Mouse (Mus musculus): ENCODE results near the gene Celf1. TPM values are rescaled to one million over a fixed set of nuclear protein-coding genes. Genes with fewer than 3 reads are reported as not detected.

Gene Celf1
- total and polyA plus RNA-seq, 3 experiments, result 46.2 to 212 (median 82.3) TPM

- no peak for TF ChIP-seq GABPA (IDR thresholded peaks at IDR 0.05; ENCODE audit: low read depth, low read length)
- Histone ChIP-seq H3K9ac (ENCODE audit: control insufficient read depth, low read depth, low read length, poor library complexity, severe bottlenecking) (no peak overlapping the region), H3K9me3 (replicated peaks; ENCODE audit: insufficient read depth, low read length) (no peaks in the 10 kb centered on the region), H3K79me2 (ENCODE audit: control insufficient read depth, insufficient read depth, low read length, poor library complexity) (peaks cover 47% of the 10 kb centered on the region), H3K27me3 (ENCODE audit: control insufficient read depth in 1 of 2, insufficient read depth in 2 of 2, low read length in 2 of 2) (no peaks in the 10 kb centered on the region), H3K27ac (ENCODE audit: control insufficient read depth, low read depth, low read length) (no peak overlapping the region), H3K36me3 (ENCODE audit: control insufficient read depth in 1 of 2, insufficient read depth in 2 of 2, low read length in 2 of 2) (peaks cover 0 to 23% of the 10 kb centered on the region in 2 experiments; a peak in 3 of 4 replicates), H3K4me3 (ENCODE audit: control insufficient read depth in 1 of 2, insufficient read depth in 1 of 2, low read depth in 2 of 2, low read length in 2 of 2) (no peak overlapping the region), H3K4me1 (ENCODE audit: control insufficient read depth in 1 of 2, insufficient read depth in 2 of 2, low read length in 2 of 2) (no peaks in the 10 kb centered on the region)
- DNase-seq (ENCODE audit: low read depth, low spot score), result no peak
These were observed 36.4 kb downstream of the Celf1 start for GRCm38 (mm10) chr2:90976590-90976989.

GRCm38 (mm10) chr2:90977291-90977690, 37.1 kb downstream of the Celf1 start:
- no peak overlapping the region for H3K27ac ChIP-seq (ENCODE audit: control insufficient read depth, low read depth, low read length)
- no peak overlapping the region for H3K4me3 ChIP-seq (ENCODE audit: control insufficient read depth in 1 of 2, insufficient read depth in 1 of 2, low read depth in 2 of 2, low read length in 2 of 2)
- TF ChIP-seq UBTF (IDR thresholded peaks at IDR 0.05; ENCODE audit: borderline replicate concordance, insufficient read depth, low read depth, low read length), result no peak
- TF ChIP-seq KAT2A (conservative IDR thresholded peaks at IDR 0.05; ENCODE audit: low read depth, low read length), result no peak
- TF ChIP-seq ZKSCAN1 (IDR thresholded peaks at IDR 0.05; ENCODE audit: low read depth, low read length), result no peak
- no peak for TF ChIP-seq MEF2A (IDR thresholded peaks at IDR 0.05; ENCODE audit: extremely low read depth, insufficient replicate concordance, low read depth, low read length, poor library complexity, severe bottlenecking)
- no peak for TF ChIP-seq GATA1 (IDR thresholded peaks at IDR 0.05; ENCODE audit: low read depth, low read length)
- no peak for TF ChIP-seq ELF1 (IDR thresholded peaks at IDR 0.05; ENCODE audit: low read depth, low read length)
- TF ChIP-seq TCF12 (IDR thresholded peaks at IDR 0.05; ENCODE audit: low read depth, low read length), result no peak
- no peak for TF ChIP-seq BHLHE40 (IDR thresholded peaks at IDR 0.05; ENCODE audit: borderline replicate concordance, low read depth, low read length)
- TF ChIP-seq MYB (IDR thresholded peaks at IDR 0.05; ENCODE audit: low read depth, low read length), result no peak
- no peak for TF ChIP-seq CHD1 (IDR thresholded peaks at IDR 0.05; ENCODE audit: low read depth, low read length)
- TF ChIP-seq MXI1 (IDR thresholded peaks at IDR 0.05; ENCODE audit: low read depth, low read length), result no peak
- TF ChIP-seq ZNF384 (IDR thresholded peaks at IDR 0.05; ENCODE audit: low read depth, low read length), result no peak
- no peak for TF ChIP-seq RCOR1 (IDR thresholded peaks at IDR 0.05; ENCODE audit: low read depth, low read length)
- no peak for TF ChIP-seq POLR2AphosphoS5 (IDR thresholded peaks at IDR 0.05; ENCODE audit: borderline replicate concordance, low read depth, low read length)
- no peak for TF ChIP-seq NRF1 (IDR thresholded peaks at IDR 0.05; ENCODE audit: insufficient read depth, low read depth, low read length, poor library complexity, severe bottlenecking)
- TF ChIP-seq SIN3A (IDR thresholded peaks at IDR 0.05; ENCODE audit: low read length), result no peak
- no peak for TF ChIP-seq TBP (IDR thresholded peaks at IDR 0.05; ENCODE audit: low read depth, low read length)
- TF ChIP-seq HCFC1 (IDR thresholded peaks at IDR 0.05; ENCODE audit: low read depth, low read length), result no peak
- no peak for TF ChIP-seq GABPA (IDR thresholded peaks at IDR 0.05; ENCODE audit: low read depth, low read length)
- TF ChIP-seq NELFE (IDR thresholded peaks at IDR 0.05; ENCODE audit: low read depth, low read length), result no peak
- H3K9me3 ChIP-seq (replicated peaks; ENCODE audit: insufficient read depth, low read length), result no peaks in the 10 kb centered on the region
- no peaks in the 10 kb centered on the region for H3K27me3 ChIP-seq (ENCODE audit: control insufficient read depth in 1 of 2, insufficient read depth in 2 of 2, low read length in 2 of 2)
- H3K36me3 ChIP-seq (ENCODE audit: control insufficient read depth in 1 of 2, insufficient read depth in 2 of 2, low read length in 2 of 2), result peaks cover 0 to 17% of the 10 kb centered on the region in 2 experiments; a peak in 3 of 4 replicates
- no peak for DNase-seq (ENCODE audit: low read depth, low spot score)
- no peak overlapping the region for H3K9ac ChIP-seq (ENCODE audit: control insufficient read depth, low read depth, low read length, poor library complexity, severe bottlenecking)
- H3K79me2 ChIP-seq (ENCODE audit: control insufficient read depth, insufficient read depth, low read length, poor library complexity), result peaks cover 48% of the 10 kb centered on the region
- no peaks in the 10 kb centered on the region for H3K4me1 ChIP-seq (ENCODE audit: control insufficient read depth in 1 of 2, insufficient read depth in 2 of 2, low read length in 2 of 2)

All from MEL (cell line).